ENCODE assay signal across 12 mouse cellular contexts in genomic region chr7:142340269-142340970, GRCm38 (mm10). TPM values are rescaled to one million over a fixed set of nuclear protein-coding genes. Genes with fewer than 3 reads are reported as not detected.
DNase-seq lines count a peak whose midpoint lies in the region; ATAC-seq lines count a peak whose summit lies in the region.
"Had no signal": no experiment of that assay in that cellular context is flagged by ENCODE, and none has a peak within 500 bp of the region (broad histone marks: within the 10 kb centered on the region; RNA-seq: fewer than 3 reads in every experiment).

No protein-coding gene starts in this region.

- no peaks in the 10 kb centered on the region for H3K9me3 ChIP-seq in heart, embryonic 14.5 days (ENCODE audit: control insufficient read depth, low read length)
- H3K9me3 ChIP-seq: neural tube, embryonic 13.5 days had no signal

- H3K4me3 ChIP-seq in heart, embryonic 14.5 days (ENCODE audit: control insufficient read depth in 1 of 2, insufficient read depth in 1 of 2, low read depth in 1 of 2, low read length in 2 of 2) = no peak overlapping the region
- H3K4me3 ChIP-seq: neural tube, embryonic 13.5 days had no signal

- ATAC-seq in heart, embryonic 14.5 days (ENCODE audit: insufficient number of reproducible peaks, insufficient read depth, low FRiP score, low read depth) = 0 out of 2 replicates have a peak, but pooled peaks have one; percentile 7
- ATAC-seq in inflammation-experienced regulatory T-cells, adult 6 months = peak; percentile 17
- peak; percentile 88 for ATAC-seq in monocyte, adult 5-6 weeks (replicated peaks; ENCODE audit: insufficient number of reproducible peaks, low FRiP score, low TSS enrichment, poor library complexity, severe bottlenecking)

- no peak overlapping the region for H3K9ac ChIP-seq in heart, embryonic 14.5 days (ENCODE audit: low read length)
- H3K9ac ChIP-seq: hindbrain, embryonic 14.5 days; neural tube, embryonic 13.5 days had no signal

- H3K4me2 ChIP-seq in heart, embryonic 14.5 days (ENCODE audit: low read length) = no peak overlapping the region
- H3K4me2 ChIP-seq: hindbrain, embryonic 14.5 days; neural tube, embryonic 13.5 days had no signal

- H3K27ac ChIP-seq in heart, embryonic 14.5 days (replicated peaks in 1 of 2; ENCODE audit: control insufficient read depth in 1 of 2, insufficient read depth in 1 of 2, low read depth in 2 of 2, low read length in 2 of 2) = no peak overlapping the region
- H3K27ac ChIP-seq: hindbrain, embryonic 14.5 days; neural tube, embryonic 13.5 days had no signal

- WGBS in heart, embryonic 14.5 days = 59% methylated on average over 10 of the region's 10 CpGs

- no peaks in the 10 kb centered on the region for H3K36me3 ChIP-seq in heart, embryonic 14.5 days (ENCODE audit: control insufficient read depth, insufficient read depth, low read length)
- H3K36me3 ChIP-seq: neural tube, embryonic 13.5 days had no signal

- intact Hi-C loops in heart, postnatal 14 days (cut with DNase I) = no loop called here

- no peak for DNase-seq in heart, postnatal 14 days
- DNase-seq in B cell, adult 2 months = peak; percentile 72 to 76
- no peak for DNase-seq in adipocyte (ENCODE audit: low spot score)
- no peak for DNase-seq in embryo, embryonic 10.5 days (ENCODE audit: low spot score)
- no peak for DNase-seq in adrenal gland, adult 2 months
- DNase-seq: cerebellum, adult 9-11 months had no signal

- H3K4me1 ChIP-seq in heart, embryonic 14.5 days (ENCODE audit: control insufficient read depth in 2 of 2, insufficient read depth in 2 of 2, low read length in 2 of 2) = peaks cover 4 to 10% of the 10 kb centered on the region in 2 experiments; a peak in 2 of 4 replicates
- H3K4me1 ChIP-seq: neural tube, embryonic 13.5 days had no signal

- no peaks in the 10 kb centered on the region for H3K27me3 ChIP-seq in heart, embryonic 14.5 days (ENCODE audit: control insufficient read depth, insufficient read depth, low read length)
- H3K27me3 ChIP-seq: neural tube, embryonic 13.5 days had no signal

RNA-seq across cellular contexts. Expression of gene Ifitm10, which starts 33.1 kb away (rescaled TPM):
- 4.2 and 7.5 TPM in 2 replicates for polyA plus RNA-seq in heart, embryonic 14.5 days (2014; fragmentation: Nextera tagmentation; extraction: Ambion mirVana)
- 1 to 10 TPM; 1.7 to 2.1 TPM for total RNA-seq in heart, postnatal 14 days (2021)
- polyA plus RNA-seq in inflammation-experienced regulatory T-cells, adult 6 months (2017; shearing (Covaris generic)) = 1 to 10 TPM; 1.6 to 4.5 (median 1.9) TPM
- 10.2 to 46.5 TPM (median 13.9 TPM) in 3 replicates for total RNA-seq in monocyte, adult 5-6 weeks (2017)
- total RNA-seq in adrenal gland, adult 2 months (2021) = 1 to 10 TPM; 3.0 to 5.8 TPM
- polyA plus RNA-seq in adrenal gland, adult 2 months (2012; rRNA removed) = 12.0 and 15.2 TPM in 2 replicates

RNA-seq across cellular contexts. Expression of gene Krtap5-4, which starts 37.1 kb away (rescaled TPM):
- 0.19 TPM in 1 of 2 replicates, not detected in the other for polyA plus RNA-seq in heart, embryonic 14.5 days (2014; fragmentation: Nextera tagmentation; extraction: Ambion mirVana)
- not detected for total RNA-seq in heart, postnatal 14 days (2021)
- not detected for polyA plus RNA-seq in inflammation-experienced regulatory T-cells, adult 6 months (2017; shearing (Covaris generic))
- total RNA-seq in monocyte, adult 5-6 weeks (2017) = not detected in 3 replicates
- not detected for total RNA-seq in adrenal gland, adult 2 months (2021)
- polyA plus RNA-seq in adrenal gland, adult 2 months (2012; rRNA removed) = not detected in 2 replicates
- polyA plus RNA-seq: hindbrain, embryonic 14.5 days; neural tube, embryonic 13.5 days had no signal

RNA-seq across cellular contexts. Expression of gene Gm49369, which starts 42.0 kb away (rescaled TPM):
- polyA plus RNA-seq in heart, embryonic 14.5 days (2014; fragmentation: Nextera tagmentation; extraction: Ambion mirVana) = not detected in 2 replicates
- total RNA-seq in heart, postnatal 14 days (2021) = 1 to 10 TPM; 2.4 to 6.7 TPM
- polyA plus RNA-seq in inflammation-experienced regulatory T-cells, adult 6 months (2017; shearing (Covaris generic)) = 1 to 10 TPM in 1 of 3 experiments, under 1 TPM in 1, not detected in 1; 0.63 to 1.9 TPM
- 242 to 452 TPM (median 290 TPM) in 3 replicates for total RNA-seq in monocyte, adult 5-6 weeks (2017)
- 1 to 10 TPM; 2.9 to 6.9 TPM for total RNA-seq in adrenal gland, adult 2 months (2021)
- polyA plus RNA-seq in adrenal gland, adult 2 months (2012; rRNA removed) = not detected in 2 replicates
- polyA plus RNA-seq: C2C12; hindbrain, embryonic 14.5 days had no signal

RNA-seq across cellular contexts. Expression of gene Krtap5-1, which starts 43.5 kb away (rescaled TPM):
- not detected in 2 replicates for polyA plus RNA-seq in heart, embryonic 14.5 days (2014; fragmentation: Nextera tagmentation; extraction: Ambion mirVana)
- not detected for total RNA-seq in heart, postnatal 14 days (2021)
- polyA plus RNA-seq in inflammation-experienced regulatory T-cells, adult 6 months (2017; shearing (Covaris generic)) = not detected
- not detected in 3 replicates for total RNA-seq in monocyte, adult 5-6 weeks (2017)
- not detected for total RNA-seq in adrenal gland, adult 2 months (2021)
- polyA plus RNA-seq in adrenal gland, adult 2 months (2012; rRNA removed) = not detected in 2 replicates
- polyA plus RNA-seq: C2C12; hindbrain, embryonic 14.5 days; neural tube, embryonic 13.5 days had no signal

RNA-seq across cellular contexts. Expression of gene Ctsd, which starts 47.4 kb away (rescaled TPM):
- polyA plus RNA-seq in heart, embryonic 14.5 days (2014; fragmentation: Nextera tagmentation; extraction: Ambion mirVana) = 516 and 537 TPM in 2 replicates
- total RNA-seq in heart, postnatal 14 days (2021) = 100 to 1,000 TPM; 572 to 613 TPM
- 100 to 1,000 TPM; 259 to 561 (median 285) TPM for polyA plus RNA-seq in inflammation-experienced regulatory T-cells, adult 6 months (2017; shearing (Covaris generic))
- 304 to 518 TPM (median 326 TPM) in 3 replicates for total RNA-seq in monocyte, adult 5-6 weeks (2017)
- 1,000 to 10,000 TPM in 1 of 2 experiments, 100 to 1,000 TPM in 1; 904 to 1,338 TPM for total RNA-seq in adrenal gland, adult 2 months (2021)
- polyA plus RNA-seq in adrenal gland, adult 2 months (2012; rRNA removed) = 889 and 996 TPM in 2 replicates

Comparison
In these comparisons a context has a peak if more than half of its experiments do, and no peak if none do; other contexts are left out.
1. ATAC-seq: peak in every context shown above with its lines; median percentile 88 in monocyte, adult 5-6 weeks; 17 in inflammation-experienced regulatory T-cells, adult 6 months; 7 in heart, embryonic 14.5 days.
2. DNase-seq: peak in B cell, adult 2 months (2 of 2); none in heart, postnatal 14 days (0 of 2), adipocyte (single experiment), embryo, embryonic 10.5 days (single experiment) and adrenal gland, adult 2 months (single experiment).
3. RNA of gene Gm49369, which starts 42.0 kb away (total RNA-seq): 242 to 452 TPM in monocyte, adult 5-6 weeks; 2.9 to 6.9 TPM in adrenal gland, adult 2 months and 2.4 to 6.7 TPM in heart, postnatal 14 days; every median in the first group is over 10 times any median in the second.